Mouse (Mus musculus) thymus, postnatal 25 days (tissue): ENCODE data around the gene Mettl26.

ENCODE experiments used
- DNase-seq: peaks from one replicate; pipeline ENCODE4 v3.0.0; 2022

Gene Mettl26

DNA sequence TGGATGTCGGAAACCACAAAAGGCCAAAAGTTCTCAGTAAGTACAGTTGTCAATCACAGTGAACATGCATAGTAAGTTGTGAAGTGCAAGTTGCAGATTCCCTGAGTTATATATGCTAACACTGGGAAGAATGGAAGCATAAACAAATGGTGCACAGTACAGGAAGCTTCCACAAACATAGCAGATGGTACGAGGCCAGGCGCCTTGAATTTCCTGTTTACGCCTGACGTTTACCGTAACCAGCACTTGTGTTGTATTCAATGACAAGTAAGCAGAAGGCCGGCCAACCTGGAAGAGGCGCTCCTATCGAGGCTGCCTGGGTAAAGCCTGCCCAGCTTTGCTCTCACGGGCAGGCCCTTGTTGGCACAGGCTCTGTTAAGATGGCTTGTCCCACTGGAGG, 12.6 kb downstream of the Mettl26 start:
- no peak for DNase-seq

DNA sequence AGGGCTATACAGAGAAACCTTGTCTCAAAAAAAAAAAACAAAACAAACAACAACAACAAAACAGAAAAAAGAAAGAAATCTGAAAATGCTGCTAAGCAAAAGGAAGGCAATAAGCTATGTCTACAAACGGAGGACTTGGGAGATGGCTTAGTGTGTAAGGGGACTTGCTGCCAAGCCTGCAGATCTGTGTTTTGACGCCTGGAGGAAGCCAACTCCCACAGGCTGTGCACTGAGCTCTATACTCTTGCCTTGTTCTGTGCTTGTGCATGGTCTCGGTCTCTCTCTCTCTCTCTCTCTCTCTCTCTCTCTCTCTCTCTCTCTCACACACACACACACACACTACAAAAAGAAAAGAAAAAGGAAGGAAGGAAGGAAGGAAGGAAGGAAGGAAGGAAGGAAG, 14.0 kb downstream of the Mettl26 start:
- no peak for DNase-seq

DNA sequence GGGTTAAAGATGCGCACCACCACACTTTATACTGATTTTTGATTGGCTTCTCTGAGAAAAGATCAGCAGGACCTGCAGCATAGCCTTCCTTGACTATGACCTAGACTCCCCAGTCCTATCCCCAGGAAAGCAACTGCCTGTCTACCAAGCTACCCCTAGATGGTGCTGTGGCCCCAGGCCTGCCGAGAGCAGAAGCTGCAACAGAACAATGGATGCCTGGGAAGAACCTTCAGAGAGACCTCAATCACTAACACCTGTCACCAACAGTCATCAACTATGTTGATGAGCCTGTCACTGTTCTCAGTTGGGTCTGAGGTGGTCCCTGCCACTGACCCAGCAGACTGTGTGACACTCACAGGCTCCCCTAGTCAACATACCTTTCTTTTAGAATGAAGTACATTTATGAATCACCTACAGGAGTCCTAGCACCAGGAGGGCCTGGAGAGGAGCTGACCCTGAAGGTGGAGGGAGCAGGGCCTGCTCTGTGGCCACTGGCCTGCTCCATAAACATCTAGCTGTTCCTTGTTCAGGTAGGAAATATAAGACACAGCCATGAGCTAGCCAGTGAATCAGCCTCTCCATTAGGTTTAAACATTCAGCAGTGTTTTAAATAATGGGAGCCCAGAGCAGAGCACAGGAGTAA, 19.2 kb downstream of the Mettl26 start:
- peak; percentile 72 for DNase-seq

DNA sequence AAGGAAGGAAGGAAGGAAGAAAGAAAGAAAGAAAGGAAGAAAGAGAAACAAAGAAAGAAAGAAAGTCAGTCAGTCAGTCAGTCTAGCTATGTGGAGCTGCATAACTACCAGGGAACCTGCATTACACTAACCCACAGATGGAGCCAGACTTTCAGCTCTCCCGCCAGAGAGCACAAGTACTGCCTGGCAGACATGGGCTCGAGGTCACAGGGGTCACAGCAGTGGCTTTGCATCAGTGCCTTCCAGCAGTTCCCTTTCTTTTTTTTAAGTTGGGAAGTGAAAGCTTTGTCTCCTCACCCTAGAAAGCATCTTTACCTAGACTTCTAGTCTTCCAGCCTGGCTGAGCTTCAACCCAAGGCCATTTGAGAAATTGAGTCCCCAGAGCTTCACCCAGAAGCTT, 20.5 kb downstream of the Mettl26 start:
- DNase-seq, result no peak

DNA sequence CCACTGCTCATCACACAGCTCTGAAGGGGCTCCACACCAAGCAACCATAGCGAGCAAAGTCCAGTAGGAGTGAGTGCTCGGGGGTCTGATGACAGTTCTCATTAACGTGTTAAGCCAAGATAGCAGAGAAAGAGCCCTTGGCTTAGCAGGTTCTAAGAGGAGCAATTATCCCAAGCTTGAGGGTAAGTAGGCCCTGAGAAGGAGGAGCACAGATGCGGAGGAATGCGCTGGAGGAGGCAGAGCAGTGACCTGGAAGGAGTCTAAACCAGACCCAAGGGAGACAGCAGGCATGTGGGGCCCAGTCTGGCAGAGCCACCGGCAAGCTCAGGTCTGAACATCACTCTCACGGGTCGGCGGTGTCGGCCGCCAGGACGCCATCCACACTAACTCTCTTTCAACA, 21.0 kb downstream of the Mettl26 start:
- no peak for DNase-seq

DNA sequence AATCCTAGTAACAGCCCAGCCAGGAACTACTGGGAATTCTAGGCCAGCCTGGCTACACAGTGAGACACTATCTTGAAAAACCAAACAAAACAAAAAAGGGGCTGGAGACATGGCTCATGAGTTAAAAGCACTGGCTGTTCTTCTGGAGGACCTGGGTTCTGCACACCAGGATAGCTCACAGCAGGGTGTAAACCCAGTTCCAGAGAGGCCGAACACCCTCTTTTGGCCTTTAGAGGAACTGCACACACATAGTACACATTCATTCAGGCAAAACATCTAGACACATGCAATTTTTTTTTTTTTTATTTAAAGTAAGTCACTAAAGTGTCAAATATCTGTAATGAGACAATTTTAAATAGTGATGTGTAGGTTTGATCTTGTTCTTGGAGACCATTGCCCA, 25.3 kb downstream of the Mettl26 start:
- no peak for DNase-seq

DNA sequence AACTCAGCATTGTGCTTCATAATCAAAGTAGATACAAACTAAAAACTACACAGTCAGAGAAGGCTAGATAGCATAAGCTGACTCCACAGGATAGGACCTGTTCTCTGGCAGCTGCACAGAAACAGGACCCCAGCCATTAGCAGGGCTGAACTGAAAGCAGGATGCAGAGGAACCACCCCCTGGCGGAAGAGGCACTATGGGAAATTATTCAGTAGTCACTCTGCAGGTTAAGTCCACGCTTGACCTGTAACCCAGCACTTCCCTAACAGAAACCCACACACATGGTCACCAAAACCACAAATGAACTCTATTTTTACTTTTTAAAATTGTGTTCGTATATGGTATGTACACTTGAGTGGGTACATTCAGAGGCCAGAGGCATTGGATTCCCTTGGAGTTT, 28.2 kb downstream of the Mettl26 start:
- DNase-seq, result no peak

DNA sequence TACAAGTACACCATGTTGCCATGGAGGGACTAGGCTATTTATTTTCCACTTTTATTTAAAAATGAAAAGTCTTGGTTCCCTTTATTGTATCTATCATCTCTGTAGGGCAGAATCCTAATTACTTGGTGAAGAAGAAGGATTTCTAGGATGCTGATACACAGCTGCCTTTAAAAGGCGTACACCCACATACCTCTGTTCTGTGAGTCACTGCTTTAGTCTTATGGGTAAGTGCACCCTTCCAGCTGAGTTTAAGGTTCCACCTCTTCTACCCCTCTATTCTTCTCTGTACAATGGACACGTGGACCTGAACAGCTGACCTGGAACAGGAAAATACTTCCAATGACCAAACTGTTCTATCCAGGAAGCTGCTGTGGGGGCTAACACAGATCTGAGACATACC, 32.8 kb downstream of the Mettl26 start:
- DNase-seq, result no peak

DNA sequence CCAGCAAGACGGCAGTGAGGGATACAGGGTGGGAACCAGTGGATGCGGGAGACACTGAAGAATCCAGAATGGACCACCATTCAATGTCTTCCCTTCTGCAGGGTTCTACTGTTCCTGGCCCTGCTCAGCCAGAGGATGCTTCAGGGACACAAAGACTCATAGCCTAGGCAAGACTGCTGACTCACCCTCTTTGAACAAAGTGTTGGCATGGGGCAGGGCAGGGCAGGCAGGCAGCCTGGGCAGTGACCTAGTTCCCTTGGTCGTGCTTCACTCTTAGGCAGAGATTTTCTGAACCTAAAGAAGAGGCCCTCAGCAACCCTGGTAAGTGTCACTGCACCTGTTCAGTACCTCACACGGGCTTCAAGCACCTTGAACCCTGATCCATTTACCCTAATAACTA, 36.9 kb downstream of the Mettl26 start:
- DNase-seq, result no peak

DNA sequence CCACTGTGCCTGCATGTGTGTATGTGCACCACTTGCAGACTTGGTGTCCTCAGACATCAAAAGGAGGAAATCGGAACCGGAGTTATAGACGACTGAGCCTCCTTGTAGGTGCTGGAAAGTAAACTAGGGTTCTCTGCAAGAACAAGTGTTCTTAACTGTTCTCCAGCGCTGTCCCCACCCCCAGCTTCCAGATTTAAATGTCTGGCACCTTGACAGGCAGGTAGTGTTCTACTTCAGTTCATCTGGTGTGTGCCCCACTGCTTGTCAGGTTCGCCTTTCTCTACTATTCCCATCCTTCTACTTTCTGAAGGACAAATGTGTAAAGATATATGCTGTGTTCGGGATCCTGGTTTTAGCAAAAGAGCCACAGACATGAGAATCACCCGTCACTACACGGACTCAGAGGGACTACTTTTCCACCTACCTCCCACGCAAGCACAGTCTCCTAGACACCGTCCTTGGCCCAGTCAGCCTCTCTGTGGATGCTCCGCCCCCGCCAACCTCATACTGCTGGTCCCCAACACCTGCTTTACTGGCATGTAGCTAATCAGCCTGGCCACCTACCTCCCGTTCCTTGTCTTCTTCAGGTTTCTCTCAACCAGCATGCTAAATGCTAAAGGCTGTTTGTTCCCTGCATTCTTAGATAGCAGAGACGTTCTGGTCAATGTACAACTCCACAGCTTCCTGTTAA, 38.5 kb downstream of the Mettl26 start:
- DNase-seq, result no peak

DNA sequence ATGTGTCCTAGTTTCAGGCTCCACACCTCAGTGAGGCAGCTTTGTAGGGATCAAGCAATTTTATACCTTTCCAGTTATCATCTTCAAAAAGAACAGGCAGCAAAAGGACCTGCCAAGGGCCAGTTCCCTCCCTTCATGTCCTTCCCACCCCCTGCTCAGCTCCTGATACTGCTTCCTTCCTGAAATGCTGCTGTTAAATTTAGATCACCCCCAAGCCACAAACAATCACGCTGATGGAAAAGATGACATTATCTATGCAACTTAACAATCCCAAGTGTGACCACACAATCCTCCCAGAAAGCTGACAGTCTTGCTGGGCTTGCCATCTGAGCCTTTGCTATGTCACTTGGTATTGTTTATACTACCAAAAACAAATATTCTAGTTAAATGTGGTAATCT, 39.0 kb downstream of the Mettl26 start:
- DNase-seq, result no peak

DNA sequence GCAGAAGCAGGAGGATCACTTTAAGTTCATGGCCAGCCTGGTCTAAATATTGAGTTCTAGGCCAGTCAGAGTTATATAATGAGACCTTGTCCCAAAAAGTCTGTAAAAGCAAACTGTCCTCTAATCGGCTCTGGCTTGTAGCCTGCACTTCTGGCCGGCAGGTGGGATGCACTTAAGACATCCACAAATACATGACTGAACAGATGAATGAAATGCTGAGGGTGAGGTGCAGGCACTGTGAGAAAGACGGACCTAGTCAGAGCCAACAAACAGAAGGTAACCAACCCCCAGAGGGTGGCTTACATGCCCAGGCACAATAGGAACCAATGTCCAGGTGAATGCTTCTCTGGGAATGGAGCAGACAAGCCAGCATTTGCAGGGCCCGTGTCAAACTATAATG, 39.4 kb downstream of the Mettl26 start:
- DNase-seq, result no peak

DNA sequence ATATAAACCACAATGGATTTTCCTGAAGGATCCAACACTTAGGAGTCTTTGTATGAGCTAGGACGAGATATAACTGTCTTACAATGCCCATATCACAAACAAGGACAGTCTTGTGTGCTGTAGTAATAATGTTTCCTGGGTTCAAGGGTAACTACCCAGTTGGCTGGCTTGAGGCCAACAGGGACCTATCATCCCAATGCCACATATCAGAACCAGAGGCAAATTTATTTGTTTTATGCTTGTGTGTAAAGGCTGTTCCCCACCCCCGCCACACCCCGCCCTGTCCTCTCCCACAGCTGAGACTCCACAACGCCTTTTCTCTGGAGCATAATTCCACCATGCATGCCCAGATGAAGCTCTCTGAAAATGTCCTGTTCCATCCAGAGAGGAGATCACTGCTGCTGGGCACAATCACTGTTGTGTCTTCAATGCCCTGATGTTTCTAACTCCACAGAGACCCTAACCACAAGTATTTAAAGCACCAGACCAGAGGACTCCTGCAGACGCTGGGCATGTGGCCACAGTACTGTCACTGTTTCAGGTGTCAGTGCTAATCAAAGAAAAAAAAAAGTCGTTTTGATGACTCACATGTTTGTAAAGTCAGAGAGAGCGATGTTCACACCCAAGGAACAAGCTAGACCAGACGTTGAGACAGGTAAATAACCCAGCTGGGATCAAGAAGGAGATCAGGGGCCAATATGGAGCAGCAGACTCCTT, 42.2 kb downstream of the Mettl26 start:
- no peak for DNase-seq

DNA sequence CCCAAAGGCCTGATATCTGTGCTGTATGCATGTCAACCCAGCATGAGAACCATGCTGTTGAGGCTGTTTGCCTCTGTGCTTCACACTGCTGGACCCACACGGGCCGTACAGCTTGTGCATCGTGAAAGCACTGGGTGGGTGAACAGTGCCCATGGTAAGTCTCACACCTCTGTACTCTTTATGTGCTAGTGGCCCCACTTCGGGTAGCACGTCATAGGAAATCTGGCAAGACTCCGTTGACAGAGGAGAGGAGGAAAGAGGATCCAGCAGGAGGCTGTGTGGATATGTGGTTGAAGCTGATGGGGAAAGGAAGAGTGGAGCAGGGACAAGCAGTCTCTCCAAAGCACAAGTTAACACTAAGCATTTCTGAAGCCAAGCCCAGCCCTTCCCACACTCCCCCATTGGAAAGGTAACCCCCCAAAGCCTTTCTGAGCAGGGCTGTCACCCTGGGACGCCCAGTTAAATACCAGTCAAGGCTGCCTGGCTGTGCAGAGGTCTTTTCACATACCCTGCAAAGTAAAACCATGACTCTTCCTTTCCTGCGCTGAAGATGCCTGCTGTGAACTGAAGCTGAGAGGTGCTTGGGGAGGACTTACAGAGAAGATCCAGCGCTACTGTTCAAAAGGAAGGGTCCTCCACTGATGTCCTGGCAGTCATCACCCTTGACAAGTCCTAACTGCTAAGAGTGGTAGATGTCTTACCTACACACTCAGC, 43.3 kb downstream of the Mettl26 start:
- no peak for DNase-seq

DNA sequence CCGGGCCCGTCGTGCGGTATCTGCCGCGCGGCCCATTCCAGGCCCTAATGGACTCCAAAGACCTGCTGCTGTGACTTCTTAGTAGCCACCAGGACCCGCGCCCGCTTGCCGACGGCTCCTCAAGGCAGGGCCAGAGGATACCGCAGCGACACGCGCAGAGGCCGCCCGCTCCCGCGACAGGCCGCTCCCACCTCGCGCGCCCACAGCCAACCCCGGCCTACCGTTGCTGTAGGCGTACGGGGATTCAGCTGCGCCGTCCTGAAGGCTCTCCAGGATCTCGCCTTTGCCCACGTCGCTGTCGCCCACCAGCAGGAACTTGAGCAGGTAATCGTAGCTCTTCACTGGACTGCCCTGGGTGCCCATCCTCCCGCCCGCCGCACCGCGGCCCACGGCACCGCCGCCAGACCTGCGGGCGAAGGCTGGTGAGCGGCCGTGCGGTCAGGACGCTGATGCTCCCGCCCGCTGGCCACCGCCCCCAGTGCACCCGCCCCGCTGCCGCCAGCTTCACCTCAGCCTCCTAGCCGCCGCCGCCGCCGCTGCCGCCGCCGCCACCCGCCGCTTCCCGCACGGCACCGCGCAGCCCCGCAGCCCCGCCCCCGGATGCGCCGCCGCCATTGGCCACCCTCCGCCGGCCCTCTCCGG, 44.4 kb downstream of the Mettl26 start, which contains the start of gene Rab40c:
Gene Rab40c, minus strand, starts transcription at position 584 of the 642 bp plus-strand sequence.
- DNase-seq, result no peak

DNA sequence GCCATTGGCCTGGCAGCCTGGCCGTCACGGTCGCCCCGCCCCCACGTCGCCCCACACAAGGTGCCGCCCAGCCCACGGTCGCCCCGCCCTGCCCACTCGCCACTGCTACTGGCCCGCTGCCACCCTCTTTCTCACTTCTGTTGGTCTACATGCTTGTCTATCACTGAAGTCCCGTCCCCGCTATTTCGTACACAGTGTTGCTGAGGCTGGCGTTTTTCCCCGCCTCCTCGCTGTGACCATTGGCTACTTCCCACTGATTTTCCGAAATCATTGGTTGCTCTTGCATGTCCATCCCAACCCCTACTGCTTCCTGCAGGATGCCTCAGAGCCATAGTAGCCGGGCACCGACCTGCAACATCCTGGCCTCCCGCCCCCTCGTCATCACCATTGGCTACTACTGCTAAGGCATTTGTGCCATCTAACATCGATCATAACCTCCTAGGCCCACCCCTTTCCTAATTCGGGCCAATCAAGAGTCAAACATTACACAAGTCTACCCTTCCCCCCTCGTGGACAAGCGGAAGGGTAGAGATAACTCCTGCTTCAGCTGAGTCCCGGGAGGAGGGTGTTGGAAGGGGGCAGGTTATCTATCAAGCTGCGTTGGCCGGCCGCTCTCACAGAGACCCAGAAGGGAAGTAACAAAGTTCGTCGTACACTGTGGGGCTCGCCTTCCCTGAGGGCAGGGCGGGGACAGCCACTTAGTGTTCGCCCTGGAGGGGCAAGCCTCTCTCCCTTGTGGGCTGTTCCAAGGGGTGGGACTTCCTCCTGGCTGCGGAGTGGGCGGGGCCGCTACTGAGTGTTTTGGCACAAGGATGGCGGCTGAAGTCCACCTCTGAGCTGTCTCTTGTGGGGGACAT, 45.1 kb downstream of the Mettl26 start:
- peak; percentile 99 for DNase-seq

DNA sequence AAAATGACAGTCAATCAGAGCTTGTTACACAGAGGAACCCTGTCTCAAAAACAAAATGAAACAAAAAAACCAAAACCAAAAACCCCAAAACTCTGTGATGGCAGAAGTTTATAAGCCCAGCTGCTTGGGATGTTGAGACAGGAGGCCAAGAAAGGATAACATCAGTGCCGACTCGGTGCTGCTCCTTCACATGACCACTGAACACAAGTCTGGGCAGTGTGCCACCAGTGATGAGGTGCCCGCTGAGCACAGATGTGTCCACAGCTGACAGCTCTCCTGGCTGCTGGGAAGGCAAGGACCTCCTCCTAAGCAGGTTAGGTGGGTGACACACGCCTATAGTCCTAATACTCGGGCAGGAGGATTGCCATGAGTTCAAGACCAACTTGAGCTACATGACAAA, 47.2 kb downstream of the Mettl26 start:
- DNase-seq, result no peak

DNA sequence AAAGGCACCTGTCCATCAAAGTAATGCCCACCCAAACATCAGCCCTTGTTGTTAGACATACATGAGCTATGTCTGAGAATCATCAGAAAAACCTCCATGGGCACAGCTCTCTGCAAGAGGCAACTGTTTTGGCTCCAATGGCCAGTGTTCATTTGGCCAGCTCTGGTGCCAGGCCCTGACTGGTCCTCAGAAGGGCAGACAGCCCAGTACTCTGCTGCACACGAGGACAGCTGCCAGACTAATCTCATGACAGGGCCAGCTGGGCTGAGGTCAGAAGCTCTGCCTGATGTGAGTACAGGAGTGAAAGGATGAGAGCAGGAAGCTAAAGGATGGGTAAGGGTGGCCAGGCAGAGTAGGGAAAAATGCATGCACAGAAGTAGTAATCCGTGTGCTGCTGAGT, 50.5 kb downstream of the Mettl26 start:
- DNase-seq, result no peak
